Mouse (Mus musculus): ENCODE results near the gene Gsk3a.
"Not testable (repeated sequence)": the region's sequence is repeated elsewhere in the genome, so short reads cannot be mapped to it uniquely, and the experiment has no call there.

The Gsk3a gene

DNA sequence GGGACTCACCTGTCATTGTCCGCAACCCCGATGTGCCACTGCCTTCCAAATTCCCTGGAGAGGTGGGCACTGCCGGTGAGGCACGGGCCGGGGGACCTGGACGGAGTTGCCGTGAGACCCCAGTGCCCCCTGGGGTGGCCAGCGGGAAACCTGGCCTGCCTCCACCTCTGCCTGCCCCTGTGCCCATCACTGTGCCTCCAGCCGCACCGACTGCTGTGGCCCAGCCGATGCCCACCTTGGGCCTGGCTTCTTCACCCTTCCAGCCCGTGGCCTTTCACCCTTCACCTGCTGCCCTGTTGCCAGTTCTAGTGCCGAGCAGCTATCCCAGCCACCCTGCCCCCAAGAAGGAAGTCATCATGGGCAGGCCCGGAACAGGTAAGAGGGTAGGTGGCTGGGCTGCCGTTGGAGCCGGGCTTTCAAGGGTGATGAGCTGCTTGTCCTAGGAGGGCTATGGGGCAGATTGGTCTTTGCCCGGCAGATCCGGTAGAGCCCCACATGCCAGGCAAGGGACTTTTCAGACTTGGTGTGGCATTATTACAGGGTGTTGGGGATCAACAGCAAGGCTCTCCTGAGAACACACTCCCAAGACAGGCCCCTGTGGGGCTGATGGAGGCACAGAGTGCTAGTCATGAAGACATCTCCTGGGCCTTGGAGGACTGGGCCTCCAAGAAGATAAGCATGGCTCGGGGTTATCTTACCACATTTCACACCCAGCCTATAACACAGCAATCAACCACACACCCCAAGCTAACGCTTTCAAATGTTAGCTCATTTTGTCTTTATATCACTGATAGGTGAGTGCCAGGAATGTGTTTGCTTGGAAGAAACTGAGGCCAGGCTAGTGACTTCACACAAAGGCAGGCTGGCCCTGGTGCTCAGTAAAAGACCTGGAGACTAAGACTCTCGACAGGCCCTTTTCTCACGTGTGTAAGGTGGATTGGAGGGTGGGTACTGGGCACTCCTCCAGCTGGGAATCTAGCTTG is 35.9 kb upstream of the Gsk3a start:
- no peak for DNase-seq (ENCODE audit: low read depth, low spot score)

DNA sequence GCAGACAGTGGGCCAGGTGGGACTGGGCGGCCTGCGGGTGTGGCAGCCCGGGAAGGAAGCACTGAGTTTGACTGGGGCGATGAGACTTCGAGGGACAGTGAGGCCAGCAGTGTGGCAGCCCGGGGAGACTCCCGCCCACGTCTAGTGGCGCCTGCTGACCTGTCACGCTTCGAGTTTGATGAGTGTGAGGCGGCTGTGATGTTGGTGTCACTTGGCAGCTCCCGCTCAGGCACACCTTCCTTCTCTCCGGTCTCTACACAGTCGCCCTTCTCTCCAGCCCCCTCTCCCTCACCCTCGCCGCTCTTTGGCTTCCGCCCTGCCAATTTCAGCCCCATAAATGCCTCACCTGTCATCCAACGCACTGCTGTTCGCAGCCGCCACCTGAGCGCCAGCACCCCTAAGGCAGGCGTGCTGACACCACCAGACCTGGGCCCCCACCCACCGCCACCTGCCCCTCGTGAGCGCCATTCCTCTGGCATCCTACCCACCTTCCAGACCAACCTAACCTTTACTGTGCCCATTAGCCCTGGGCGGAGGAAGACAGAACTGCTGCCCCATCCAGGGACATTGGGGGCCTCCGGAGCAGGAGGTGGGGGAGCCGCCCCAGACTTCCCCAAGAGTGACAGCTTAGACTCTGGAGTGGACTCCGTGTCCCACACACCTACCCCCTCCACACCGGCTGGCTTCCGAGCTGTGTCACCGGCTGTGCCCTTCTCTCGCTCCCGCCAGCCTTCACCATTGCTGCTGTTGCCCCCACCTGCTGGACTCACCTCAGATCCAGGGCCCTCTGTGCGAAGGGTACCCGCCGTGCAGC is 35.0 kb upstream of the Gsk3a start:
- no peak for DNase-seq (ENCODE audit: low read depth, low spot score)

DNA sequence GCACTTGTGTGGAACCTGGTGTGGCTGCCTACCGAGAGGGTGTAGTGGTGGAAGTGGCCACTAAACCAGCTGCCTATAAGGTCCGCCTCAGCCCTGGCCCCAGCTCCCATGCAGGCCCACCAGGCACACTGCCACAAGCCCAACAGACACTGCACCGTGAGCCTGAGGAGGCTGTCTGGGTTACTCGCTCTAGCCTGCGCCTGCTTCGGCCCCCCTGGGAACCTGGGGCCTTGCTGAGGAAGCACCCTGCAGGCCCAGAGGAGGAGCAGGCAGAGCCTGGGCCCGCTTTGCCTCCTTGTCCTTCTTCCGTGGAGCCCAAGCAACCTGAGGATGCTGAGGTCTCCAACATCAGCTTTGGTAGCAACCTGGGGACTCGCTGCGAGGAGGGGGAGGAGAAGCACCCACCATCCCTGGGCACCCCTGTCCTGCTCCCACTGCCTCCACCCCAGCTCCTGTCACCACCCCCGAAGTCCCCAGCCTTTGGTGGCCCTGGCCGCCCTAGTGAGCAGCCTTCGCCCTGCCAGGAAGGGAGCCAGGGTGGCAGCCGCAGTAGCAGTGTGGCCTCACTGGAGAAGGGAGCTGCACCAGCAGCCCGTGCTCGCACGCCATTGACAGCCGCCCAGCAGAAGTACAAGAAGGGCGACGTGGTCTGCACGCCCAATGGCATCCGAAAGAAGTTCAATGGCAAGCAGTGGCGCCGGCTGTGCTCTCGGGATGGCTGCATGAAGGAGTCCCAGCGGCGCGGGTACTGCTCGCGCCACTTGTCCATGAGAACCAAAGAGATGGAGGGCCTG is 34.2 kb upstream of the Gsk3a start:
- DNase-seq (ENCODE audit: low read depth, low spot score), result no peak

DNA sequence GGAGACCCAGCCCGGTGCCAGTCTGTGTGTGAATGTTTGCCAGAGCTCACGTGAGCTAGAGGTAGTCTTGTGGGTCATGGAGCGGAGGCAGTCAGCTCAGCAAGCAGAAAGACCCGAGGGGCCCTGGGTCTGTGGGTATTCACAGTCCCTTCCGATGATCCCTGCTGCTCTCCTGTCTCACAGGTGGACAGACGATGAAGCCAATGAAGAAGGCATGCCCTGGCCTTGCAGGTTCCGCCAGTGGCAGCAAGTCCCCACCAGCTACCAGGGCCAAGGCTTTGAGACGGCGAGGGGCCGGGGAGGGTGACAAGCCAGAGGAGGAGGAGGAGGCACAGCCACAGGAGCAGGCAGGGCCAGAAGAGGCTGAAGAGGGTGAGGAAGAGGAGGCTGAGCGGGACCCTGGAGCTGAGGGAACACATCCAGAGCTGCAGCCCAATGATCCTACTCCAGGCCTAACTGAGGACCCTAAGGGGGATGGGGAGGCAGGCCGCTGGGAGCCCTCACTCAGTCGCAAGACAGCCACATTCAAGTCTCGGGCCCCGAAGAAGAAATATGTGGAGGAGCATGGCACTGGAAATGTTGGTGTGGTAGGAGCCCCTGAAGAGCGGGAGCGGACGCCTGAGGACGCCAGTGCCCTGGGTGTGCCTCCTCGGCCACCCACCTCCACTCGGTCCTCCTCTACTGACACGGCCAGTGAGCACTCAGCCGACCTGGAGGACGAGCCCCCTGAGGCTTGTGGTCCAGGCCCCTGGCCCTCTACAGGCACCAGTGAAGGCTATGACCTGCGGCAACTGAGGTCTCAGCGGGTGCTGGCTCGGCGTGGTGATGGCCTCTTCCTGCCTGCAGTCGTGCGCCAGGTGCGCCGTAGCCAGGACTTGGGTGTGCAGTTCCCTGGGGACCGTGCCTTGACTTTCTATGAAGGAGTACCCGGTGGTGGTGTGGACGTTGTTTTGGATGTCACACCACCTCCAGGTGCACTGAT is 33.3 kb upstream of the Gsk3a start:
- no peak for DNase-seq (ENCODE audit: low read depth, low spot score)

DNA sequence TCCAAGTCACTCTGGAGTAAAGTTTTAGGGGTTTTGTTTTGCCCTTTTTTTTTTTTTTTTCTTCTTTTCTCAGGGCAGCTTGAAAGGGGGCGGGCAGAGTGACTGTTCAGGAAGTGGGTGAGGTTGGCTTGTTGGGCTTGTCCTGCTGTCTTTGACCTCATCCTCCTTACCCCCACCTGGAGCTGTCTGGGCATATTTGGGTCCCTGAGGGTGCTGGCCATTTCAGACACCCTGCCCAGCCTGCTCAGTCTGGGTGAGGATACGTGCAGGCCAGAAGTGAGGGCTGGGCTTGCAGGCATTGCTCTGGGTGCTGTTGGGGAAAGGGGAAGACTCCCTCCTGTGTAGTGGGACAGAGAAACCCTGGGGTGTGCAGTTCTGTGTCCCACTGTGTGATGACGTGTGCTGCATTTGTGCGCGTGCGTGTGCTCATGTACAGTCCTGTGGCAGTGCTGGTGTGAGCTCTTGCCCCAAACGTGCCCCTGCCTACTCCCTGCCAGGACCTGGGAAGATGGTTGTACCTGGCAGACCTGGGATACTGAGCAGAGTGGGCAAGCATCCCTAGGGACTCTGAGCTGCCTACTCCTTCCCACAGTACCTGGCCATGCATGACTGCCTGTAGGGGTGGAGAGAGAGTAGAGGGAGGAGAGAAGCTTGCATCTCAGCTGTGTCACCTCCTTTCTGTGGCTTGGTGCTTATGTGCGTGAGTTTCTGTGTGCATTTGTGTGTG is 32.1 kb upstream of the Gsk3a start:
- peak; percentile 67 for DNase-seq (ENCODE audit: low read depth, low spot score)

DNA sequence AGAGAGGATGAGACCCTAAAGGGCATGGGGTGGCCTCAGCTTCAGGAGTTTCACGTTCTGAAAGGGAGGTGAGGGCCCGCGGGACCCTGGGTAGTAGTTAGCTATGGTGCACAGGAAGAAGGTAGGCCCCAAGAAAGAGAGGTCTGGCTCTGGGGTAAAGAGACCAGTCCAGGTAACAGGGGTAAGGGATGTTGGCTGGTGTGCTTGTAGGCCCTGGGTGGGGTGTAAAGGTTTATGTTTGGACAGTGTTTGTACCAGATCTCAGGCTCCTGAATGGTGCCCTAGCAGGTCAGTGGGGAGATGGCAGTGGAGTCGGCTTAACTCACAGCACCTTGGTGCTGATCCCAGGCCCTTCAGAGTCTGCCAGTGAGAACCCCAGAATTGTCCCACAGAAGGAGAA is 31.4 kb upstream of the Gsk3a start:
- peak; percentile 50 for DNase-seq (ENCODE audit: low read depth, low spot score)

DNA sequence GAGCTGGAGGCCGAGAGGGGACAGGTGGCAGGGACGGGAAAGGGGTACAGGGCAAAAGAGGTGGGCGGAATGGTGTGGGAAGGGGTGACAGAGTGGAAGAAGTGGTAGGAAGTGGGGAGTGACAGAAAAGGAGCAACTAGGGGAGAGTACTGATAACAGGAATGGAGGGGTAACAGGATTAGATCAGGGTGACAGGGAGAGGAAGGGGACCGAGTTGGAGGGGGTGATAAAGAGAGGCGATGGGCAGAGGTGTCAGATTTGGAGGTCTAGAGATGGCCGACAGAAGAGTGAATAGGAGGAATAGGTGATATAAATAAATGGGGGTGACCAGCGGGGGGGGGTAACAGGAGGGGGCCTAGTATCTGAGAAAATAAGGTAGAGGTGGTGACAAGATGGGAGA is 30.9 kb upstream of the Gsk3a start:
- DNase-seq (ENCODE audit: low read depth, low spot score), result no peak

DNA sequence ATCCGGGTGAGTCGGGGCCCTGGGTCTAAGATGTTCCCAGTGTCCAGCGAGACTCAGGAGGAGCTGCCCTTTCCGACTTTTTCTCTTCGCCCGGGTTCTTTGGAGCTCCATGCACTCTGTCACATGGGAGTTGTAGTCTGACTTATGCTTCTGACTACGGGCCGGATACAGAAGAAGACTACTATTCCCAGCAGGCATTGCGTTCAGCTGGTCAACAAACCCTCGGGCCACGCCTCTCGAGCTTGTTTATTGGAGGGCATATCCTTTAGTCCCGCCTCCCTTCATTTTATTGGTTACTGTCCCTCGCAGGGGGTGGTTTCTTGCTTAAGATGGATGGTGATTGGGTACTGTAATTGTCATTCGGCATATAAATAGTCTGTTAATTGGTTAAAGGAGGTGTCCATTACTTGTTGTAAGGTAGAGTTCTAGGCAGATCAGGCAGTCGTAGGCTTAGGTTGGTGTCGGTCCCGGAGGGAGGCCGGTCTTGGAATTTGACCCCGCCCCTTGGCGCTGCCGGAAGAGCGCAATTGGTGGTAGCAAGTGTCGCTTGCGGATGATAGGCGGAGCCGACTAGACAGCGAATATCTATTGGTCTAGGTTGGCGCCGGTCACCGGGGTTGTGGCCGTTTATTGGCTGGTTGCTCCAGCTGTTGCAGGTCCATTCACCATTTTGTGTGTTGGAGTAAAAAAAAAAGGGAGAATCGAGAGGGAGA is 30.3 kb upstream of the Gsk3a start:
- peak; percentile 99 for DNase-seq (ENCODE audit: low read depth, low spot score)

DNA sequence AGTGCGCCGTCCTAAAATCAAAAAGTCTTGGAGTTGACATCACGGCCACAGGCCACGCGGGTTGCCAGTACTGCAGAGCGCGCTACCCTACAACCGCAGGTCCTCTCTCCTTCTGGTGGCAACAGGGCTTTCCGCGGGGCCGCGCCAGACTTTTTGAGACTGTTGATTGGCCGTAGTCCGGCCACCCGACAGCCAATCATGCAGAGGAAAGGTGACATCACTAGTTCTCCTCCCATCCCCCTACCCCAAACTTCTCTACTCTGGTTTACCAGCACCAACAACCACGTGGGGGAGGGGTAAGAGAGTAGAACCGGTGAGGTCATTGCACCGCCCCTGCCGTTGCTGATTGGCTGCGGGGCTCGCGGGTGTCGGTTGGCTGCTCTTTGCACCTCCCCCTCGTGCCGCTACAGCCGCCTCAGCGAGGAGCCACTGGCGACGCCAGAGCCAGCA is 29.7 kb upstream of the Gsk3a start, which contains the start of gene Cic:
Gene Cic, plus strand, starts transcription at position 404 of the 450 bp plus-strand sequence.
- DNase-seq (ENCODE audit: low read depth, low spot score), result peak; percentile 99

DNA sequence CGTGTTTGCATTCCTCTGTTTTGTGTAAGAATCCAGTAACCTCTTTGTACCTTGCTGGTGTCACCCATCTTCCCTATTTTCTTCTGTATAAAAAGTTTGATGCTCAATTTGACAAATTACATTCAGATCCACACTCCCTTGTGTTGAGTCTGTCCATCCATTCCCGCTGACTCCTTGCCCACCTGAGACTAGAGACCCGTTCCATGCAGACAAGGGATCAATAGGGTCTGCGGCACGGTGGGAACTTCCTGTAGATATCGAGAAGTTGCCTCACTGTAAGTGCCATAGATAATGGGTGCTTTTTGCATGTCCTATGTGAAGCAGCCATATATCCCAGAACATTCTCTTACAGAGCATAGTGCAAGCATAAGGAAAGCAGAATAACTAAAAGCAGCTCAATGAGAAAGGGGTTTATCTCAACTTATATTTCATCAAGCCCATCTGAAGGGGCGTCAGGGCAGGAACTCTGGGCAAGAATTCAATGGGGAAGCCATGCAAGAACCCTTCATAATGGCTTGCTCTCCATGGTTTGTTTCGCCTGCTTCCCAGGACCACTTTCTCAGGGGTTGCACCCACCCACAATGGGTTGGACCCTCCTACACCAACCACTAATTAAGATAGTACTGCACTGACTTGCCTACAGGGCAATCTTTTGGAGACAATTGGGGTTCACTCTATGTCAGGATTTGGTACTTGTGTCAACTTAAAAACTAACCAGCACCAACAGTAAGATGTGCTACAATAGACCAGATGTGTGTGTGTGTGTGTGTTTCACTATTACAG is 28.7 kb upstream of the Gsk3a start:
- no peak for DNase-seq (ENCODE audit: low read depth, low spot score)

DNA sequence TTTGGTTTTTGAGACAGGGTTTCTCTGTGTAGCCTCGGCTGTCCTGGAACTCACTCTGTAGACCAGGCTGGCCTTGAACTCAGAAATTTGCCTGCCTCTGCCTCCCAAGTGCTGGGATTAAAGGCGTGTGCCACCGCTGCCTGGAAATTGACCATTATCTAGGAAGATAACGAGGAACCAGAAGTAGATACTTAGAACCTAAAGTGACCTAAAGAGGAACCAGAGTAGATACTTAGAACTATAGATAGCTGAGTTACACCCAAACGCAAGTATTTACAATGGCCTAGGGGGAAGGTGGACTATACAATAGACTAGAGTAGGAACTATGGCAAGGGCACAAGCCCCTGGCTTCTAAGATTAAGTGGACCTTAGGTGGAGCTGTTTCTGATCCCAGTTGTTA is 28.1 kb upstream of the Gsk3a start:
- DNase-seq (ENCODE audit: low read depth, low spot score), result not testable (repeated sequence)

DNA sequence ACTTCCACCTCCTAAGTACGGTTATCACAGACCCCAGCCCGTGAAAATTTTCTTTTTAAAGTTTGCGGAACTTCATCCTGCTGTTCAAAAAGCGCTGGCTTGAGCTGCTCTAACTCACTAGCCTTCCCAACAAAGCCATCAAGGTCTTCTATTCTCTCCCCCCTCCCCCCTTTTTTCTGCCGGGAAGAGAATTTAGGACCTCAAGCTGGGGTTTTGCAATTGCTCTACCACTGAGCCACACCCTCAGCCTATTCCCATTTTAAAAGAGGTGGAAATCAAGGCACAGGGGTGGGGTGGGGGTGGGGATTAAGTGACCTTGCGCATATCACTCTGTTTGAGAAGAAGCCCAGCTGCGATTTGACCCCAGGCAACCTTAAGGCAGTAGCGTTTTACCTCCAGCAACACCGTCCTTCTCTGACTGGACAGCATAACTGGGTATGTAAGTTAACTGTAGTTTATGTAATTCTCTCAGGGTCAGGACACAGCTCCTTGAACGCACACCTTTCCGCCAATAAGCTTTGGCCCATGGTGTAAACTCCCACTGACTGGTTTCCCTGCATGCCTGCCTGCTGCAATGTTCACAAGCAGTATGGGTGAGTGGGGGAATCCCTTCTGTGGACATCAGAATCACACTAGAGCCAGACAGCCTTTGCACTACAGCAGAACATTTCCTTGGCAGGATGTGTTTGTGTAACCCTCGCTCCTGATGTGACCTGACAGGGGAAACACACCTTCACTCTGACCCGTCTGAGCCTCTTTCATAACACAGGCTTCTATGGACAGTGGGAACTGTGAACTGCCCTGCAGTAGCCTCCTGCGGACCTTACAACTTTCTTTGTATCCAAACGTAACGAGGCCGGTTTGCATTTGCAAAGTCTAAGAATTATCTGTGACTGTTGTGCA is 26.6 kb upstream of the Gsk3a start:
- no peak for DNase-seq (ENCODE audit: low read depth, low spot score)

DNA sequence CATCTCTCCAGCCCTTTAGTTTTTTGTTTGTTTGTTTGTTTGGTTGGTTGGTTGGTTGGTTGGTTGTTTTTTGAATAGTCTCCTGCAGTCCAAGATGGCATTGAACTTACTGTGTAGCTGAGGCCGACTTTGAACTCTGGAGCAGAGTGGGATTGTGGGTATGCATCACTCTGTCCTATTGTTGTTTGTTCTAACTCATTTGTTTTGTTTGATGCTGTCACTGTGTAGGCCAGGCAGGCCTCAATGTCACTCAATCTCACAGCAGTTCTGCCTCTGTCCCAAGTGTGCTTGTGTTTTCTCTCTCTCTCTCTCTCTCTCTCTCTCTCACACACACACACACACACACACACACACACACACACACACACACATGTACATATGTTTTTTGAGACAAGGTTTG is 24.2 kb upstream of the Gsk3a start:
- no peak for DNase-seq (ENCODE audit: low read depth, low spot score)

DNA sequence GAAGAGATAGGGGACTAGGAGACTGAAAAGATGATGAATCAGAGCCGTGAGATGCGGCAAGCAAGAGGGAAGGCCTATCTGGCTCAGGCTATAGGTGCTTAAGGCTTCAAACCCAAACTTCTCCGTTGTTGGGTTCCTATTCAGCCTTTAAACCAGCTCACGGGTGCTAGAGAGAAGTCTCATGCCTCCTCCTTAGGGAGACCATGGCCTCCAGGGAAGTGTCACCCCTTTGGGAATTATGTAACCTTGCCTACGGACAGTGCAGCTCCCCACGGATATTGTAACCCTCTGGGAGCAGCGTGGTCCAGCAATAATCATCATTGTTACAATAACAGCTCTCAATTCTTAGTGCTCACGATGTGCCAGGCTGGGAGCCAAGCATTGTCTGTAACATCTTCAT is 14.2 kb upstream of the Gsk3a start:
- no peak for DNase-seq (ENCODE audit: low read depth, low spot score)

DNA sequence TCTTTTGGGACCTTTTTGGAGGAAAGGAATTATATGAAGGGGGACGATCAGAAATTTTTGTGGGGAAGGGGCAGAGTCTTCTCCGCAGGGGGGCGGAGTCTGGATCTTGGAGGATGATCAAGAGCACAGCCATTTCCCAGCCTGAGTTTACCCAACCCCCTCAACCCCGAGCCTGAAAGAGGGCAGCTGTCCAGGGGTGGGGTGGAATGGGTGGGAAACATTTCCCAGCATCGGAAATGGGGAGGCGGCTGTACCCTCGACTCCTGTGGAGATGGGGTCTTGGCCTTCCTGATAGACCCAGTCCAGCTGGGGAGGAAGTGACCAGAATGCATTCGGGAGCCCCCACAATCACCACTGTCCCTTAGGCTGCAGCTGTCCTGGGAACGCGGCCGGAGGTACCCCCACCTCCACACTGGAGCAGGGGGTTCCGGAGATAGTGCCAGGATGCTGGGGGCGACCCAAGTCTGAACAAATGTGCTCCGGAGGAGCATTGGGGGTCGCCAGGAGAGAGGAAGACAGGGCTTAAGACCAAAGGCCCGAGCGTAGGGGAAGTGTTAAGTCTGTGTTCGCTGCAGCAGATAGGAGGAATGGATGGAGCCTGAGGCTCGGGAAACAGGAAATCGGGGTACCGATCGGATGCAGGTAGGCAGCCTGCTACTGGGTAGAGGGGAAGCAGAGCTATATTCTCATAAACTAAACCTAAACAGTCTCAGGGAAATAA is 13.6 kb upstream of the Gsk3a start:
- DNase-seq (ENCODE audit: low read depth, low spot score), result peak; percentile 47

DNA sequence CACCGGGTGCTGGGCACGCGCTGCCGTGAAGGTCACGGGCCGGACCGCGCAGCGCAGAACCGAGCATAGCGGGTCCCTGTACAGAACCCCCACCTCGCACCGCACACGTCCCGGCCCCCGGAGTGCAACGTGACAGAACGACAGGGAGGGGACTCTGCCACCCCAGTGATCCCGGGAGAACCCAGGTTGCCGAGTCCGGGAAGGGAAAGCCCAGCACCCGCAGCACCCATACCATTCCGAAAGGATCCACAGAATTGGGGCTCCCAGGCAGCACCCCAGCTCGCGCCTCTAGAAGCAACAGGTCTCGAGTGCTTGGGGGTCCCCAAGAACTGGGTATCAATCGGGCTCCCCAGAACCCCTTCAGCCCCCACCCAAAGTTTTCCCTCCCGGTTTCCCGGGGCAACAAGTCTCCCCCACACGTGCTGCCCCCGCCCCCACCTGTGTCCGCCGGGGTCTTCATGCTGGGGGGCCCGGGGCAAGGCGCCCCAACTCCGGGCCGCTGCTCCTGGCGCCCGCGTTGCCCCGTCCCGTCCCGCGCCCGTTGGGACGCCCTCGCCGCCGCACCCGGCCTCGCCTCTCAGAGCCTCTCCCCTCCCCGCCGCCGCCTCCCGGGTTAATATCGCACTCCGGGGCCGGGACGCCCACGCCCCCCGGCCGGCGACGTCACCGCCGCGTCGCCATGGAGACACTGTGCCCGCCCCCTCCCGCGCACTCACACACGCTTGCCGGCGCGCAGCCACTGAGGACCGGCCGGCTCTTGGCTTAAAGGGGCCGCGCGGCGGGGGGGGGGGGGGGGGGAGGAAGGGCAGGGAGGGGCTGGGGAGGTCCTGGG is 12.7 kb upstream of the Gsk3a start, which contains the start of gene Erf:
Gene Erf, minus strand, starts transcription at position 621 of the 832 bp plus-strand sequence.
- peak; percentile 98 for DNase-seq (ENCODE audit: low read depth, low spot score)

Measured in CD4-positive, CD25-positive, alpha-beta regulatory T cell, adult 2 months (primary cell).